Mouse (Mus musculus): ENCODE results near the gene Endog.

DNA sequence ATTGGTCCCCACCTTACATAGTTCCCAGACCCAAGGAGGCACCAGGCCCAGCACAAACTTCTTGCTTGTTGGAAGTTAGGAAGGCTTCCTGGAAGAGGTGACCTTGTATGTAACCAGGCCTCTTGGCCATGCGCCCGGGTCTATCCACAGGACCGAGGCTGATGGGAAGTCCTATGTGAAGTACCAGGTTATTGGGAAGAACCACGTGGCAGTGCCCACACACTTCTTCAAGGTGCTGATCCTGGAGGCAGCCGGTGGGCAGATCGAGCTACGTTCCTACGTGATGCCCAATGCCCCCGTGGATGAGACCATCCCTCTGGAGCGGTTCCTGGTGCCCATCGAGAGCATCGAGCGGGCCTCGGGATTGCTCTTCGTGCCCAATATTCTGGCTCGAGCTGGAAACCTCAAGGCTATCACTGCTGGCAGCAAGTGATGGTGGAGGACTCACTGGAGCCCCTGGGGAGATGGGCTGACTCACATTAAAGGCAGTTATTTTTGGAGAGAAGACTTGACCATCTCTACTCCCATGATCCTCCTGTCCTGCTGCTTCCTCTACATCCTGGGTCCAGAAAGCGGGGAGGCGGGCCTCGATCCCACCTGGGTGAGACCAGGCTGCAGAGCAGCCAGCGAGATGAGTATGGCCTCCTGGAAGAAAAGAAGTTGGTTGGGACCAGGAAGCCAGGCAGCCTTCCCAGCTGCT is 2.4 kb downstream of the Endog start:
- TF ChIP-seq CTCF (IDR thresholded peaks at IDR 0.05; ENCODE audit: extremely low read depth, insufficient read length, insufficient replicate concordance, low read depth, low read length): no peak
- no peak for TF ChIP-seq POLR2A (IDR thresholded peaks at IDR 0.05; ENCODE audit: low read depth, low read length)

All from small intestine, adult 2 months (tissue).